Mouse (Mus musculus): ENCODE results near the gene Cpeb3.
"Not testable (repeated sequence)": the region's sequence is repeated elsewhere in the genome, so short reads cannot be mapped to it uniquely, and the experiment has no call there.

Cpeb3 gene

GRCm38 (mm10) chr19:37208176-37208755 is at the start of gene Cpeb3:
Gene Cpeb3 (minus strand): TSS chr19:37208601.
- no peak for DNase-seq (ENCODE audit: low read depth)

GRCm38 (mm10) chr19:37255321-37255720 is 46.9 kb upstream of the Cpeb3 start:
- DNase-seq (ENCODE audit: low read depth), result no peak

- no peak for DNase-seq (ENCODE audit: low read depth)
These were observed 43.7 kb upstream of the Cpeb3 start for GRCm38 (mm10) chr19:37252104-37252503.

GRCm38 (mm10) chr19:37248199-37248598 is 39.8 kb upstream of the Cpeb3 start:
- DNase-seq (ENCODE audit: low read depth), result no peak

GRCm38 (mm10) chr19:37246859-37247258 is 38.5 kb upstream of the Cpeb3 start:
- no peak for DNase-seq (ENCODE audit: low read depth)

GRCm38 (mm10) chr19:37242707-37243106 is 34.3 kb upstream of the Cpeb3 start:
- no peak for DNase-seq (ENCODE audit: low read depth)

- no peak for DNase-seq (ENCODE audit: low read depth)
These were observed 32.8 kb upstream of the Cpeb3 start for GRCm38 (mm10) chr19:37241201-37241600.

- DNase-seq (ENCODE audit: low read depth), result peak; percentile 58
These were observed 30.7 kb upstream of the Cpeb3 start for GRCm38 (mm10) chr19:37239096-37239495.

- DNase-seq (ENCODE audit: low read depth), result no peak
These were observed 30.2 kb upstream of the Cpeb3 start for GRCm38 (mm10) chr19:37238651-37239050.

- peak; percentile 39 for DNase-seq (ENCODE audit: low read depth)
These were observed 29.5 kb upstream of the Cpeb3 start for GRCm38 (mm10) chr19:37237712-37238437.

- DNase-seq (ENCODE audit: low read depth), result no peak
These were observed 28.9 kb upstream of the Cpeb3 start for GRCm38 (mm10) chr19:37237306-37237705.

GRCm38 (mm10) chr19:37235818-37236217 is 27.4 kb upstream of the Cpeb3 start:
- DNase-seq (ENCODE audit: low read depth), result no peak

- DNase-seq (ENCODE audit: low read depth), result no peak
These were observed 25.4 kb upstream of the Cpeb3 start for GRCm38 (mm10) chr19:37233561-37234539.

GRCm38 (mm10) chr19:37232598-37232997 is 24.2 kb upstream of the Cpeb3 start:
- not testable (repeated sequence) for DNase-seq (ENCODE audit: low read depth)

GRCm38 (mm10) chr19:37225197-37225862 is 16.9 kb upstream of the Cpeb3 start:
- no peak for DNase-seq (ENCODE audit: low read depth)

GRCm38 (mm10) chr19:37214711-37215110 is 6.3 kb upstream of the Cpeb3 start:
- no peak for DNase-seq (ENCODE audit: low read depth)

- DNase-seq (ENCODE audit: low read depth), result no peak
These were observed 3.0 kb upstream of the Cpeb3 start for GRCm38 (mm10) chr19:37211416-37211815.

- no peak for DNase-seq (ENCODE audit: low read depth)
These were observed 2.1 kb upstream of the Cpeb3 start for GRCm38 (mm10) chr19:37210457-37210856.

GRCm38 (mm10) chr19:37209467-37210128 is 1.2 kb upstream of the Cpeb3 start:
- DNase-seq (ENCODE audit: low read depth), result no peak

- no peak for DNase-seq (ENCODE audit: low read depth)
These were observed 585 bp upstream of the Cpeb3 start for GRCm38 (mm10) chr19:37208986-37209385.
